Mouse (Mus musculus) heart, embryonic 13.5 days (tissue): ENCODE data around the gene Adgrg2. TPM values are rescaled to one million over a fixed set of nuclear protein-coding genes. Genes with fewer than 3 reads are reported as not detected.

ENCODE experiments used
- ATAC-seq: fragments of 200-750 bp; cut with Nextera tagmentation; 2 replicates; pipeline ENCODE4 v1.8.0; 2017; ENCODE audit warnings: moderate TSS enrichment; ENCODE audit not compliant: insufficient number of reproducible peaks, low FRiP score, low TSS enrichment; ENCODE audit errors: extremely low read depth
- H3K27ac ChIP-seq: fragments of 300-500 bp; sonication (generic); replicated peaks from 2 replicates; pipeline ENCODE4 v1.5.1; 2015; ENCODE audit warnings: moderate library complexity, mild to moderate bottlenecking, inconsistent platforms
- H3K27me3 ChIP-seq: fragments of 300-500 bp; sonication (generic); replicated peaks from 2 replicates; pipeline ENCODE4 v1.6.1; 2015; ENCODE audit warnings: mild to moderate bottlenecking, inconsistent platforms
- H3K36me3 ChIP-seq: fragments of 300-500 bp; sonication (generic); 2 replicates; pipeline ENCODE4 v1.6.1; 2015; ENCODE audit warnings: mild to moderate bottlenecking, inconsistent platforms
- H3K4me1 ChIP-seq: fragments of 300-500 bp; sonication (generic); 2 replicates; pipeline ENCODE4 v1.6.1; 2015; ENCODE audit warnings: inconsistent platforms
- H3K4me2 ChIP-seq: fragments of 300-500 bp; sonication (generic); 2 replicates; pipeline ENCODE4 v1.6.1; 2015; ENCODE audit warnings: inconsistent platforms, mild to moderate bottlenecking, moderate library complexity
- H3K4me3 ChIP-seq: fragments of 300-500 bp; sonication (generic); 2 replicates; pipeline ENCODE4 v1.5.1; 2015; ENCODE audit warnings: moderate library complexity, mild to moderate bottlenecking, inconsistent platforms
- H3K9ac ChIP-seq: fragments of 300-500 bp; sonication (generic); 2 replicates; pipeline ENCODE4 v1.6.1; 2015; ENCODE audit warnings: inconsistent platforms, mild to moderate bottlenecking, moderate library complexity
- H3K9me3 ChIP-seq: fragments of 300-500 bp; sonication (generic); 2 replicates; pipeline ENCODE4 v1.6.1; 2016; ENCODE audit warnings: inconsistent platforms
- WGBS: fragments of 180-500 bp; shearing (Covaris S2); methylation state at CpG from one replicate; pipeline ENCODE4 v1.1.7; 2015; ENCODE audit warnings: mixed read lengths; 5-methylcytosine and 5-hydroxymethylcytosine counted together
- polyA plus RNA-seq: library from polyadenylated mRNA; unstranded; fragments of >200 nt; fragmentation: Nextera tagmentation; extraction: Ambion mirVana; gene quantifications from 2 replicates; pipeline ENCODE4 v1.2.1, GENCODE M21; 2015

Gene Adgrg2
- polyA plus RNA-seq, 1 experiment from 2014 or later: 0.79 TPM

GRCm38 (mm10) chrX:160502048-160503041 is 111.9 kb downstream of the Adgrg2 start, which contains the start of gene Phka2:
Phka2 (plus strand) TSS chrX:160502166.
- Histone ChIP-seq H3K27ac (peak within 1 kb of the TSS; percentile 90), H3K4me3 (peak within 1 kb of the TSS; percentile 68), H3K27me3 (0 out of 2 replicates have a peak, but pooled peaks cover 2% of the 10 kb centered on the region), H3K4me1 (peaks cover 4% of the 10 kb centered on the region), H3K9ac (peak within 1 kb of the TSS; percentile 81), H3K9me3 (no peaks in the 10 kb centered on the region), H3K4me2 (peak within 1 kb of the TSS; percentile 73), H3K36me3 (no peaks in the 10 kb centered on the region)
- 8% methylated on average over 60 of the region's 61 CpGs for WGBS
- peak; percentile 92 for ATAC-seq

GRCm38 (mm10) chrX:160509046-160509445 is 118.6 kb downstream of the Adgrg2 start:
- no peak overlapping the region for H3K4me3 ChIP-seq
- no peaks in the 10 kb centered on the region for H3K27me3 ChIP-seq
- H3K36me3 ChIP-seq: no peaks in the 10 kb centered on the region
- ATAC-seq: no peak
- no peak overlapping the region for H3K4me2 ChIP-seq
- H3K27ac ChIP-seq: no peak overlapping the region
- 48% methylated on average over 1 of the region's 1 CpGs for WGBS
- no peak overlapping the region for H3K9ac ChIP-seq
- no peaks in the 10 kb centered on the region for H3K9me3 ChIP-seq
- no peaks in the 10 kb centered on the region; the same call in 1 of the 2 replicates for H3K4me1 ChIP-seq

- Histone ChIP-seq H3K4me2 (no peak overlapping the region), H3K9me3 (no peaks in the 10 kb centered on the region), H3K27ac (no peak overlapping the region; the same call in 1 of the 2 replicates), H3K9ac (no peak overlapping the region), H3K4me1 (no peaks in the 10 kb centered on the region), H3K27me3 (no peaks in the 10 kb centered on the region), H3K36me3 (no peaks in the 10 kb centered on the region), H3K4me3 (no peak overlapping the region)
- no peak for ATAC-seq
- 66% methylated on average over 2 of the region's 2 CpGs for WGBS
Measured at GRCm38 (mm10) chrX:160510197-160510596, 119.7 kb downstream of the Adgrg2 start.

DNA sequence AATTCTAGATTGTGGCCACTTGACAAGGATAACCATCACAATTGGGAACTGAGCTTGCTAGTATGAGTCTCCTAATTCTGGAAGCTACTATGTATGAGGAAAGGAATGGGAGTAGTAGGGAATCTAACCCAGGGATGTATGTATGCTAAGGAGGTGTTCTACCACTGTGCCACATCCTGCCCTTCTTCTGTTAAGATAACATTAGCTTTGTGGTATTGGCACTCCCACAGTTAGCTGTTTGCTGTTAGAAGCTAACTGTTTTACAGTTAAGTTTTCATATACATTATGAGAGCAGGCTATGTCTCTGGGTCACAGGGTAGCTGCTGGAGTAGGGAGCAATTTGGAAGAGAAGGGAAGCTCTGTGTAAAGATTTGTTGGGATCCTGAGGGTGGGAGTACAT is 125.5 kb downstream of the Adgrg2 start:
- Histone ChIP-seq H3K4me3 (no peak overlapping the region), H3K36me3 (no peaks in the 10 kb centered on the region), H3K9ac (no peak overlapping the region), H3K4me1 (no peaks in the 10 kb centered on the region), H3K9me3 (no peaks in the 10 kb centered on the region), H3K4me2 (no peak overlapping the region), H3K27ac (no peak overlapping the region), H3K27me3 (no peaks in the 10 kb centered on the region)
- ATAC-seq: no peak

DNA sequence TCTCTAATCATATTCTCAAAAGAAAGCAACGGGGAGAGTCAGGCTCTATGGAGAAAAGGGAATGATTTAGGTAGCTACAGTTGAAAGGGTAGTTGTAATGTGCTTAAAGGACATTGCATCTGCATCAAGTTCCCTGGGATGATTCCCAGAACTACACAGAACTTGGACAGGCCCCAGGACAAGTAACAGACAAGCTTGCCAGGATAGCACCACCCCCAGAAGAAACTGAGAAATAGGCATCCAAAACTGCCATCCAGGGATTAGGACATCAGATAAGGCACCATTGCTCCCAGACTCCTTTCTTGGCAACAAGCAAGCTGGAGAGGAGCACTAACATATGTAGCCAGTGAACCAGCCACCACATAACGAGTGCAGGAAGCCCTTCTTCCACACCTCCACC is 152.3 kb downstream of the Adgrg2 start:
- peaks cover 40% of the 10 kb centered on the region for H3K36me3 ChIP-seq
- no peaks in the 10 kb centered on the region for H3K4me1 ChIP-seq
- no peaks in the 10 kb centered on the region for H3K27me3 ChIP-seq
- 52% methylated on average over 2 of the region's 2 CpGs for WGBS
- ATAC-seq: no peak
- H3K4me3 ChIP-seq: no peak overlapping the region
- no peak overlapping the region for H3K4me2 ChIP-seq
- H3K27ac ChIP-seq: no peak overlapping the region
- H3K9me3 ChIP-seq: no peaks in the 10 kb centered on the region
- no peak overlapping the region for H3K9ac ChIP-seq

Other genes with a start within 250 kb of the Adgrg2 start
- 19.0 and 20.9 TPM in 2 replicates for gene Phka2, start 111.5 kb downstream of the Adgrg2 start, polyA plus RNA-seq